Mouse (Mus musculus) liver, postnatal 0 days (tissue): ENCODE results near the gene Gmip. TPM values are rescaled to one million over a fixed set of nuclear protein-coding genes. Genes with fewer than 3 reads are reported as not detected.

Experiments used
- ATAC-seq: fragments of 200-750 bp; cut with Nextera tagmentation; 2 replicates; pipeline ENCODE4 v1.8.0; 2017; ENCODE audit warnings: mild to moderate bottlenecking, moderate library complexity
- DNase-seq: peaks from one replicate; pipeline ENCODE4 v3.0.0-alpha.2; 2016
- H3K27ac ChIP-seq: fragments of 300-500 bp; sonication (generic); 2 replicates; pipeline ENCODE4 v1.5.1; 2014; ENCODE audit warnings: antibody characterized with exemption, moderate library complexity, mild to moderate bottlenecking, low read depth
- H3K27me3 ChIP-seq: fragments of 300-500 bp; sonication (generic); 2 replicates; pipeline ENCODE4 v1.6.1; 2014; ENCODE audit warnings: low read length, control low read depth, mixed read lengths; ENCODE audit not compliant: insufficient read depth
- H3K36me3 ChIP-seq: fragments of 300-500 bp; sonication (generic); replicated peaks from 2 replicates; pipeline ENCODE4 v1.6.1; 2014; ENCODE audit warnings: mild to moderate bottlenecking, control low read depth, low read length, moderate library complexity, mixed read lengths; ENCODE audit not compliant: insufficient read depth
- H3K4me1 ChIP-seq: fragments of 300-500 bp; sonication (generic); 2 replicates; pipeline ENCODE4 v1.6.1; 2014; ENCODE audit warnings: antibody characterized with exemption, mild to moderate bottlenecking, control low read depth; ENCODE audit not compliant: insufficient read depth
- H3K4me2 ChIP-seq: fragments of 300-500 bp; sonication (generic); 2 replicates; pipeline ENCODE4 v1.6.1; 2014; ENCODE audit warnings: low read depth, mild to moderate bottlenecking, low read length, moderate library complexity, mixed read lengths
- H3K4me3 ChIP-seq: fragments of 300-500 bp; sonication (generic); 2 replicates; pipeline ENCODE4 v1.5.1; 2014; ENCODE audit warnings: low read depth, low read length
- H3K9ac ChIP-seq: fragments of 300-500 bp; sonication (generic); replicated peaks from 2 replicates; pipeline ENCODE4 v1.6.1; 2014; ENCODE audit warnings: mild to moderate bottlenecking, moderate library complexity
- H3K9me3 ChIP-seq: fragments of 300-500 bp; sonication (generic); 2 replicates; pipeline ENCODE4 v1.6.1; 2016; ENCODE audit warnings: mild to moderate bottlenecking, control low read depth, low read length, mixed read lengths
- CTCF ChIP-seq: sonication (generic); IDR thresholded peaks from 2 replicates; pipeline ENCODE4 v1.5.1; 2016; ENCODE audit warnings: antibody characterized with exemption, low read depth
- EP300 ChIP-seq: IDR thresholded peaks from 2 replicates; pipeline ENCODE4 v1.6.1; 2016; ENCODE audit warnings: antibody characterized with exemption, low read depth, mild to moderate bottlenecking
- WGBS: fragments of 180-500 bp; shearing (Covaris S2); extraction: QIAGEN DNeasy Blood & Tissue Kit; methylation state at CpG from one replicate; pipeline ENCODE4 v1.1.7; 2014; ENCODE audit not compliant: insufficient replicate concordance; 5-methylcytosine and 5-hydroxymethylcytosine counted together
- polyA plus RNA-seq: library from polyadenylated mRNA; unstranded; fragments of >200 nt; fragmentation: Nextera tagmentation; extraction: Ambion mirVana; gene quantifications from 2 replicates; pipeline ENCODE4 v1.2.1, GENCODE M21; 2015

Gmip gene
- polyA plus RNA-seq, 1 experiment from 2014 or later = 7.4 TPM

- 7% methylated on average over 30 of the region's 35 CpGs for WGBS
- H3K4me2 ChIP-seq = peak within 1 kb of the TSS; percentile 91
- no peak for TF ChIP-seq EP300
- TF ChIP-seq CTCF = no peak
Observed at GRCm38 (mm10) chr8:69822386-69823191, 14.1 kb downstream of the Gmip start, which contains the start of gene Lpar2. Gene Lpar2, plus strand, starts transcription at chr8:69822429.

GRCm38 (mm10) chr8:69826371-69826770 is 17.9 kb downstream of the Gmip start:
- WGBS = 85% methylated on average over 12 of the region's 12 CpGs
- no peaks in the 10 kb centered on the region for H3K9me3 ChIP-seq
- peaks cover 9% of the 10 kb centered on the region for H3K4me1 ChIP-seq
- H3K4me2 ChIP-seq = no peak overlapping the region
- H3K27me3 ChIP-seq = no peaks in the 10 kb centered on the region
- ATAC-seq (no peak), DNase-seq (no peak)
- H3K27ac ChIP-seq = no peak overlapping the region
- no peak overlapping the region for H3K4me3 ChIP-seq
- H3K9ac ChIP-seq = no peak overlapping the region
- TF ChIP-seq EP300 (no peak), CTCF (no peak)
- no peaks in the 10 kb centered on the region; the same call in 1 of the 2 replicates for H3K36me3 ChIP-seq

More at GRCm38 (mm10) chr8:69822386-69823191, 14.1 kb downstream of the Gmip start, which contains the start of gene Lpar2:
- H3K9ac ChIP-seq = peak within 1 kb of the TSS; percentile 55
- peaks cover 9% of the 10 kb centered on the region for H3K4me1 ChIP-seq
- no peaks in the 10 kb centered on the region for H3K9me3 ChIP-seq
- peak; percentile 76 for DNase-seq
- H3K36me3 ChIP-seq = peaks cover 3% of the 10 kb centered on the region
- peak; percentile 59 for ATAC-seq
- H3K27ac ChIP-seq = 0 out of 2 replicates have a peak within 1 kb of the TSS, but pooled peaks have one; percentile 19
- H3K4me3 ChIP-seq = peak within 1 kb of the TSS; percentile 51
- H3K27me3 ChIP-seq = no peaks in the 10 kb centered on the region

GRCm38 (mm10) chr8:69832298-69832853 is 23.9 kb downstream of the Gmip start, which contains the start of gene Pbx4:
Gene Pbx4, plus strand, starts transcription at chr8:69832491.
- Histone ChIP-seq H3K4me2 (peak within 1 kb of the TSS; percentile 96), H3K4me1 (peaks cover 13% of the 10 kb centered on the region), H3K36me3 (no peaks in the 10 kb centered on the region; the same call in 1 of the 2 replicates), H3K9me3 (no peaks in the 10 kb centered on the region), H3K4me3 (peak within 1 kb of the TSS; percentile 60), H3K27me3 (no peaks in the 10 kb centered on the region), H3K27ac (no peak within 1 kb of the TSS; the same call in 1 of the 2 replicates), H3K9ac (peak within 1 kb of the TSS; percentile 62)
- ATAC-seq (peak; percentile 87), DNase-seq (peak; percentile 84)
- under 1% methylated on average over 37 of the region's 38 CpGs for WGBS
- TF ChIP-seq EP300 (no peak), CTCF (peak; percentile 29)

DNA sequence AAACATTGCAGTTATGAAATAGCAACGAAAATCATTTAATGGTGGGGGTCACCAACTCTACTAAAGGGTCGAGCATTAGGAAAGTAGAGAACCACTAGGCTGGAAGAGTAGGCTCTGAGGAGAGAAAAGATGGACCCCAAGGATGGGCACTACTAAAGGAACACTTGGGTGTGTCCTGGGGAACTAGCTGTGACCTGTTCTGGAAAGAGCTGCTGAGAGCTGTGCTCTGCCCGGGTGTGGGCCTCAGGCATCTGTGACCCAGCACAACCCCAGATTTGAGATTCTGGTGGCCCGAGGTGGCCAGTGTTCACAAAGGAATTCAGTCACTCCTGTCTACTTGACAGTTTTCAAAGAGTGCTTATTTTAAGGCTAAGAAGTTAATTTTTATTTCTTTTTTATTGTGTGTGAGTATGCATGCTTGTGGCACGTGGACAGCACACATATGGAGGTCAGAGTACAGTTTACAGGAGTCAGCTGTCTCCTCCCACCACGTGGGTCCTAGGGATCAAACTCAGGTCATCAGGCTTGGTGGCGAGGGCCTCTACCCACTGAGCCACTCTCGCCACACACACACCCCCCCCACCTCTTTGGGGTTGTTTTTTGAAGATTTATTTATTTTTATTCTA is 28.7 kb downstream of the Gmip start:
- Histone ChIP-seq H3K4me2 (no peak overlapping the region), H3K27me3 (no peaks in the 10 kb centered on the region), H3K27ac (no peak overlapping the region), H3K9ac (no peak overlapping the region), H3K4me3 (no peak overlapping the region), H3K36me3 (no peaks in the 10 kb centered on the region; the same call in 1 of the 2 replicates), H3K9me3 (no peaks in the 10 kb centered on the region), H3K4me1 (peaks cover 8% of the 10 kb centered on the region)
- peak; percentile 72 for ATAC-seq
- no peak for DNase-seq
- 68% methylated on average over 8 of the region's 8 CpGs for WGBS
- TF ChIP-seq CTCF = no peak
- TF ChIP-seq EP300 = no peak

DNA sequence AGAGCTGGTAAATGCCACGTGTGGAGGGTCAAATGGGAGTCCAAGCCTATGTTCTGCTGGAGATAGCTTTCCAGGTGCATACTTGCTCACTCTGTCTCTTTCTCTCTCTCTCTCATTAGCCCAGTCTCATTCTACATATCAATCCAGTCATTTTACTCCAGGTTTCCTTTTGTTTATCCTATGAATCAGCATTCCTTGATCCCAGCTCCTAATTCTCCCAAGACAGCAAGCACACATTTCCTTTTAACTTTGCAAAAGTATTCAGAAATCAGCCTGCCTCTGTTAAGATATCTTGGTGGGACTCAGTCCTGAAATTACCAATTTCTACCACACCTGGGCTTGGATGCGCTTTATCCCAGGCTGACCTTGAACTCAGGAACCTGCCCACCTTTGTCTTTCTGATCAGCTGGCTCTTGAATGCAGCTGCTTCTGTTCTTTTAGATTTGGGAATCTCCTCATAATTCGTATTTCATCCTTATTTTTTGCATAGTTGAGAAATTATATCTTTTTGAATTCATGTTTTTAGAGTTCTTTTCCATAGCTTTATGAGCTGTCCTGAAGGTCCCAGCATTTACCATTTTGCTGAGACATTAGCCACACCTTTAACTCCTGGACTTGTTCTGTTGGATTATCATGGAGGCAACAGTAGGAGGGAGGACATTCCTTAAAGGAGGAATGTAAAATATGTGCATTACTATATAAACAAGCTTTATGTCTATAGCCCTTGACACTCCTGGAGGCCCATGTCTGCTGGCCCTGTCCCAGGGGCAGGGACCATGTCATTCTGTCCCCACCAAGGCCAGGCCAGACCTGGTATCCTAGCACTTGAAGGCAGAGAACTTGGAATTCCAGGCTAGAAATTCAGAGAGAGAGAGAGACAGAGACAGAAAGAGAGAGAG is 38.9 kb downstream of the Gmip start:
- DNase-seq (no peak), ATAC-seq (no peak)
- Histone ChIP-seq H3K27ac (no peak overlapping the region), H3K4me1 (0 out of 2 replicates have a peak, but pooled peaks cover 6% of the 10 kb centered on the region), H3K27me3 (no peaks in the 10 kb centered on the region), H3K4me3 (no peak overlapping the region), H3K9me3 (no peaks in the 10 kb centered on the region), H3K4me2 (no peak overlapping the region), H3K9ac (no peak overlapping the region), H3K36me3 (no peaks in the 10 kb centered on the region)
- TF ChIP-seq CTCF (no peak), EP300 (no peak)
- WGBS = 70% methylated on average over 3 of the region's 3 CpGs
